Mouse (Mus musculus) midbrain, embryonic 11.5 days (tissue): ENCODE measurements at regions not wholly inside any gene's neighbourhood (a gene's known extent, or its start where the extent isn't known, plus 50 kb on each side); places are given as distances from the start of the nearest gene placed in this dataset.

ENCODE experiments used
- ATAC-seq: fragments of 200-750 bp; cut with Nextera tagmentation; 2 replicates; pipeline ENCODE4 v1.8.0; 2017; ENCODE audit warnings: moderate TSS enrichment, moderate library complexity; ENCODE audit not compliant: low FRiP score
- DNase-seq: peaks from one replicate; pipeline ENCODE4 v3.0.0; 2015; ENCODE audit warnings: low spot score; ENCODE audit errors: missing footprints
- H3K27ac ChIP-seq: fragments of 300-500 bp; sonication (generic); 2 replicates; pipeline ENCODE4 v1.5.1; 2014; ENCODE audit warnings: low read depth, low read length
- H3K27me3 ChIP-seq: fragments of 300-500 bp; sonication (generic); 2 replicates; pipeline ENCODE4 v1.6.1; 2014; ENCODE audit warnings: mild to moderate bottlenecking, low read length, moderate library complexity, mixed read lengths; ENCODE audit not compliant: control insufficient read depth, insufficient read depth
- H3K36me3 ChIP-seq: fragments of 300-500 bp; sonication (generic); 2 replicates; pipeline ENCODE4 v1.6.1; 2014; ENCODE audit warnings: mild to moderate bottlenecking, low read length, moderate library complexity, mixed read lengths; ENCODE audit not compliant: control insufficient read depth, insufficient read depth
- H3K4me1 ChIP-seq: fragments of 300-500 bp; sonication (generic); 2 replicates; pipeline ENCODE4 v1.6.1; 2014; ENCODE audit warnings: low read length; ENCODE audit not compliant: control insufficient read depth, insufficient read depth
- H3K4me2 ChIP-seq: fragments of 300-500 bp; sonication (generic); 2 replicates; pipeline ENCODE4 v1.6.1; 2014; ENCODE audit warnings: mild to moderate bottlenecking, moderate library complexity
- H3K4me3 ChIP-seq: fragments of 300-500 bp; sonication (generic); 2 replicates; pipeline ENCODE4 v1.5.1; 2014; ENCODE audit warnings: low read depth, low read length
- H3K9ac ChIP-seq: fragments of 300-500 bp; sonication (generic); 2 replicates; pipeline ENCODE4 v1.6.1; 2014; ENCODE audit warnings: low read length
- H3K9me3 ChIP-seq: fragments of 300-500 bp; sonication (generic); 2 replicates; pipeline ENCODE4 v1.6.1; 2016; ENCODE audit warnings: low read length; ENCODE audit not compliant: control insufficient read depth
- WGBS: fragments of 180-500 bp; shearing (Covaris S2); extraction: QIAGEN DNeasy Blood & Tissue Kit; methylation state at CpG from one replicate; pipeline ENCODE4 v1.1.7; 2014; 5-methylcytosine and 5-hydroxymethylcytosine counted together

DNA sequence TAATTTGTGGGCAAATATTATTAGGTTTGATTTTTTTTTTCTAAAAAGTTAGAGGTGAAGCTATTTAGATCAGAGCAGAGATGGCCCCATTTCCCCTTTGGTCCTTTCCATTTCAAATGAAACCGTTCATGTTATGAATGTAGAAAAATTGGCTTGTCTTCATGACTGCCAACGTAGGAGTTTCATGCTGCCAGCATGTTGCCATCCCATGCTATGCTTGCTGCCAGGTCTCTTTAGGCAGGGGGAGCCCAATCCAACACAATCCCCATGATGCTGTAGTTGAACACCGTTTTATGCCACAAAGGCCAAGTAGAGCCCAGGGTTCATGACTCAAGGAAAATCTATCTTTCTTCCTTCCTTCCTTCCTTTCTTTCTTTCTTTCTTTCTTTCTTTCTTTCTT, 259.5 kb downstream of the Abcc12 start:
- WGBS = 85% methylated on average over 3 of the region's 3 CpGs
- H3K27me3 ChIP-seq = no peaks in the 10 kb centered on the region

DNA sequence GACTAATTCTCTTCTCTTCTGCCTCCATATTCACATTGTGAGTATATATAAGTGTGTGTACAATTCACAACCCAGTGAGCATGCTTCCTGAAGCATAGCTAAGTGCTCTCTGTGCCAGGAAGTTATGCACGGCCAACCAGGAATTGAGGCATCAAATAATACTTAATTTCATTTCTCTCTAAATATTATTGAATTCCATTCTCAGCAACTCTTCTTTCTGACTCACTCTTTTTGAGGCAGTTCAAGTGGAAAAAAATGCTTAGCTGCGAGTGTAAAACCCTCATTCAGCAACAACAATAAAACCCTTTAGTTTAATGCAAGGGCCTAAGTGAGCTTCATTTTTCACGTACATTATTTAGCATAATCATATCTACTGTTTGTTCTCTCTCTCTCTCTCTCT, 262.0 kb downstream of the Abcc12 start:
- no peak overlapping the region for H3K4me2 ChIP-seq
- H3K9ac ChIP-seq = no peak overlapping the region
- ATAC-seq (no peak), DNase-seq (no peak)
- no peaks in the 10 kb centered on the region for H3K36me3 ChIP-seq
- H3K9me3 ChIP-seq = no peaks in the 10 kb centered on the region
- no peaks in the 10 kb centered on the region for H3K4me1 ChIP-seq
- H3K27me3 ChIP-seq = no peaks in the 10 kb centered on the region
- no peak overlapping the region for H3K27ac ChIP-seq
- no peak overlapping the region for H3K4me3 ChIP-seq
- WGBS = 77% methylated on average over 3 of the region's 3 CpGs

More for the DNA sequence above, 259.5 kb downstream of the Abcc12 start:
- no peak overlapping the region for H3K9ac ChIP-seq
- no peak overlapping the region for H3K27ac ChIP-seq
- ATAC-seq = no peak
- H3K4me3 ChIP-seq = no peak overlapping the region
- no peaks in the 10 kb centered on the region for H3K9me3 ChIP-seq
- H3K36me3 ChIP-seq = no peaks in the 10 kb centered on the region
- H3K4me1 ChIP-seq = no peaks in the 10 kb centered on the region
- H3K4me2 ChIP-seq = no peak overlapping the region
- no peak for DNase-seq

- Histone ChIP-seq H3K4me2 (no peak overlapping the region), H3K9me3 (no peaks in the 10 kb centered on the region), H3K9ac (no peak overlapping the region), H3K4me1 (no peaks in the 10 kb centered on the region), H3K27ac (no peak overlapping the region), H3K4me3 (no peak overlapping the region), H3K27me3 (no peaks in the 10 kb centered on the region), H3K36me3 (no peaks in the 10 kb centered on the region)
- 90% methylated on average over 7 of the region's 7 CpGs for WGBS
- no peak for ATAC-seq
- DNase-seq = no peak
Observed at GRCm38 (mm10) chr8:86316236-86316635, 264.2 kb downstream of the Abcc12 start.

DNA sequence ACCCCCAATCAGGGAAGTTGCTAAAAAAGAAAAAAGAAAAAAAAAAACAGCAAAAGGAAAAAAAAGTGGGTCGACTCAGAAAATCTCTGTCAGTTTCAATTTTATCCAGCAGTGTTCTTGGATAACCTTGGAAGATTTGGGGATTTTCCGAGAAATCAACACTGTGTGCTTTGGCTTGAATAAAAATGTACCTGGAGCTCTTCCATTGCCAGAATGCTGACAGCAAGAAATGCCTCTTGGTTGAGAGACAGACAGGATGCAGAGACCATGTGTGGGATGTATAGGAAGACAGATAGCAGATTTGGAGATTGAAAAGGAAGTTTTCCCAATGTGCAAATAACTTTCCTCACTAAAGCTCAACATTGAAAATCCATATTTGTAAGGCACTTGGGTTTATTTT, 271.0 kb downstream of the Abcc12 start:
- H3K36me3 ChIP-seq = no peaks in the 10 kb centered on the region
- WGBS = 80% methylated on average over 2 of the region's 2 CpGs
- DNase-seq (no peak), ATAC-seq (no peak)
- no peak overlapping the region for H3K4me3 ChIP-seq
- H3K9me3 ChIP-seq = no peaks in the 10 kb centered on the region
- H3K27me3 ChIP-seq = no peaks in the 10 kb centered on the region
- H3K4me1 ChIP-seq = no peaks in the 10 kb centered on the region
- H3K4me2 ChIP-seq = no peak overlapping the region
- H3K27ac ChIP-seq = no peak overlapping the region
- H3K9ac ChIP-seq = no peak overlapping the region

GRCm38 (mm10) chr8:86307339-86307738, 273.1 kb downstream of the Abcc12 start:
- no peak overlapping the region for H3K27ac ChIP-seq
- no peaks in the 10 kb centered on the region for H3K27me3 ChIP-seq
- ATAC-seq = no peak
- H3K9me3 ChIP-seq = no peaks in the 10 kb centered on the region
- H3K9ac ChIP-seq = no peak overlapping the region
- no peak for DNase-seq
- H3K4me3 ChIP-seq = no peak overlapping the region
- no peaks in the 10 kb centered on the region for H3K36me3 ChIP-seq
- 82% methylated on average over 3 of the region's 3 CpGs for WGBS
- no peak overlapping the region for H3K4me2 ChIP-seq
- no peaks in the 10 kb centered on the region for H3K4me1 ChIP-seq

DNA sequence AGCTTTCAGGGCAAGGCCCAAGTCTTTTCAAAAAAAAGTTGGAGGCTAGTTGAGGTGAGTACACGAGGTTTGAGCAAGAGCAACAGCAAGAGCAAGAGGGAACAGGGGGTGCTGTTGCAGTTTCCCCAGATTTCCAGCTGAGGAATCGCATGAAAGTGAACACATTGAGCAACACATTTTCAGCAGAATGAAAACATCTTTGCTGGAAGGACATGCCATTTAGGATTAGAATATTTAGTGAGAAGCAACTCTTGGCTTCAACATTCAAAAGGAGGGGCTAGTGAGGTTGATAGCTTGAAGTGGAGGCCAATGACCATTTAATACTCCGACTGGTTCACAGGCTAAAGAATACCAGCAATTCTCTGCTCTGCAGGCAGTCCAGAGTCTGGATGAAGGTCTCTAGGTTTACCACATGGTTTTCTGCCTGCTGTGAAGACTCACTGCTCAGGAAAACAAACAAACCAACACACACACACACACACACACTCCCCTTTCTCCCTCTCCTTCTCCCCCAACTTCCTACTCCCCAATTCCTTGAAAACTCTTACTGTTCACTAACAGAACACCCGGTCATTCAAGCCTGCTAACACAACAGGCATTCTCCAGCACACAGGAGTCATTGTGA, 278.5 kb downstream of the Abcc12 start:
- 58% methylated on average over 4 of the region's 4 CpGs for WGBS
- Histone ChIP-seq H3K4me1 (no peaks in the 10 kb centered on the region), H3K27me3 (no peaks in the 10 kb centered on the region), H3K9me3 (no peaks in the 10 kb centered on the region), H3K27ac (no peak overlapping the region), H3K4me2 (no peak overlapping the region), H3K9ac (no peak overlapping the region), H3K36me3 (no peaks in the 10 kb centered on the region), H3K4me3 (no peak overlapping the region)
- DNase-seq (no peak), ATAC-seq (no peak)

GRCm38 (mm10) chr8:86288713-86289384, 291.6 kb downstream of the Abcc12 start:
- Histone ChIP-seq H3K9me3 (peaks cover 3% of the 10 kb centered on the region; the same call in 1 of the 2 replicates), H3K4me2 (no peak overlapping the region), H3K36me3 (no peaks in the 10 kb centered on the region), H3K27me3 (no peaks in the 10 kb centered on the region), H3K4me1 (no peaks in the 10 kb centered on the region), H3K4me3 (no peak overlapping the region), H3K27ac (no peak overlapping the region), H3K9ac (no peak overlapping the region)
- no peak for ATAC-seq
- 87% methylated on average over 3 of the region's 3 CpGs for WGBS
- DNase-seq = no peak

GRCm38 (mm10) chr8:86282922-86283321, 297.6 kb downstream of the Abcc12 start:
- H3K27ac ChIP-seq = no peak overlapping the region

DNA sequence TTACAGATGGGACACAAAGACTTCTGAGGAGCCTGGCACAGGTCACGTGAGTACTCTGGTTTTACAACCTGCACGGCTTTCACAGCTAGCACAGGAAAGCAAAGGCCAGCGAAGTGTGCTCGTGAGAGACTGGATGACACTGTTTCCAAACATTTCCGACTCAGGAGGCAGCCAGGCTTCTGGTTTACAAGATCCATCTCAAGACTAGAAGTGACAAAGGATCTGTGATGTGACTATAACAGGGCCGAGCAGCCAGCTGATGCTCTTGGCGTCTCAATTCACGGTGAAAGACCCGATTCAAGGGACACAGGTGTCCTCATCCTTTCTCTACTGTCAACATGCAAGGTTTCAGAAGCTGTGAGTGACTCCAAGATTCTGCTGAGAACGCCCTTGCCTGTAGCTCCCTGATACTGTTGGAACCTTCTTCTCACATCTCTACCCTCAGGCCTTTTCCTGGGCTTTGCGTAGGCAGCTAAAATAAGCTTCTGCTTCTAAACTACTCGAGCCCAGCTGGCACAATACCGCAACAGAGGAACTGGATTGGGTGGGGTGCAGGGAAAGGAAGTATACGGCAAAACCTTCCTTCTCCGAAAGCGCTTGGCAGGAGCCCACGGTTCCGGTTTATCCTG, 300.3 kb downstream of the Abcc12 start:
- no peak for ATAC-seq
- WGBS = 90% methylated on average over 18 of the region's 18 CpGs

More at GRCm38 (mm10) chr8:86282922-86283321, 297.6 kb downstream of the Abcc12 start:
- H3K4me3 ChIP-seq = no peak overlapping the region
- H3K9ac ChIP-seq = no peak overlapping the region
- 86% methylated on average over 7 of the region's 7 CpGs for WGBS
- peaks cover 3% of the 10 kb centered on the region; the same call in 1 of the 2 replicates for H3K9me3 ChIP-seq
- H3K4me2 ChIP-seq = no peak overlapping the region
- H3K4me1 ChIP-seq = no peaks in the 10 kb centered on the region
- no peaks in the 10 kb centered on the region for H3K36me3 ChIP-seq
- DNase-seq (no peak), ATAC-seq (no peak)
- no peaks in the 10 kb centered on the region for H3K27me3 ChIP-seq

More for the DNA sequence above, 300.3 kb downstream of the Abcc12 start:
- Histone ChIP-seq H3K36me3 (no peaks in the 10 kb centered on the region), H3K9me3 (peaks cover 3% of the 10 kb centered on the region; the same call in 1 of the 2 replicates), H3K27me3 (no peaks in the 10 kb centered on the region), H3K27ac (no peak overlapping the region), H3K4me1 (no peaks in the 10 kb centered on the region), H3K9ac (no peak overlapping the region), H3K4me3 (no peak overlapping the region), H3K4me2 (no peak overlapping the region)
- DNase-seq = no peak
